Mouse (Mus musculus): ENCODE results near the gene Mrgpra1. TPM values are rescaled to one million over a fixed set of nuclear protein-coding genes. Genes with fewer than 3 reads are reported as not detected.
"Not testable (repeated sequence)": the region's sequence is repeated elsewhere in the genome, so short reads cannot be mapped to it uniquely, and the experiment has no call there.

The Mrgpra1 gene
- polyA plus RNA-seq, 1 experiment: not detected

DNA sequence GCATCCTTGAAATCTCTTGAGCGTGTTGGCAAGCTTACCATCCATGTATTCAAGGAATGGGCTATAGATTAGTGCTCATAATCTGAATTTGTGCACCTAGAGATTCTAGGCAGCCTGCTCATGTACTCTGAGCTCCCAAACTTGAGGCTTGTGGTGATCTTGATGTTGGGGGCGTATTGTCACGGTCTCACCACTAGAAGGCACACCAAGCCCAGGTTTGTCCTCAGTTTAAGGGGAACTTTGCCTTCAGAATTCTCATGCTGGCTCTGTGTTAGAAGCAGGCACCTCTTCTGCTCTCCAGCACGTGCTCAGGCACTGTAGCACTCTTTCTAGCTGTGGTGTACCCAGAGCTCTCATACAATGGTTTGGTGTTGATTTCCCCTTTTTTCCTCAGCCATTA, 41.8 kb downstream of the Mrgpra1 start:
- no peak for DNase-seq (ENCODE audit: low read depth in 1 of 2, low spot score in 2 of 2)
- Histone ChIP-seq H3K36me3 (ENCODE audit: control insufficient read depth, insufficient read depth, low read length) (no peaks in the 10 kb centered on the region), H3K4me3 (ENCODE audit: extremely low read depth, insufficient read depth, insufficient read length) (no peak overlapping the region), H3K27ac (ENCODE audit: insufficient read depth, low read length) (no peak overlapping the region), H3K4me1 (ENCODE audit: control insufficient read depth, insufficient read depth, insufficient read length) (no peaks in the 10 kb centered on the region), H3K27me3 (ENCODE audit: control insufficient read depth, insufficient read depth, low read length) (no peaks in the 10 kb centered on the region)
- TF ChIP-seq CTCF (IDR thresholded peaks at IDR 0.05; ENCODE audit: extremely low read depth, insufficient read depth, insufficient read length, insufficient replicate concordance) (no peak), POLR2A (IDR thresholded peaks at IDR 0.05; ENCODE audit: low read depth, low read length) (no peak)
- 38% methylated on average over 4 of the region's 4 CpGs for WGBS

- H3K36me3 ChIP-seq (ENCODE audit: control insufficient read depth, insufficient read depth, low read length): no peaks in the 10 kb centered on the region
- no peak overlapping the region for H3K4me3 ChIP-seq (ENCODE audit: extremely low read depth, insufficient read depth, insufficient read length)
- WGBS: 88% methylated on average over 10 of the region's 10 CpGs
- TF ChIP-seq POLR2A (IDR thresholded peaks at IDR 0.05; ENCODE audit: low read depth, low read length) (no peak), CTCF (IDR thresholded peaks at IDR 0.05; ENCODE audit: extremely low read depth, insufficient read depth, insufficient read length, insufficient replicate concordance) (no peak)
- no peak overlapping the region for H3K27ac ChIP-seq (ENCODE audit: insufficient read depth, low read length)
- no peaks in the 10 kb centered on the region for H3K4me1 ChIP-seq (ENCODE audit: control insufficient read depth, insufficient read depth, insufficient read length)
- DNase-seq (ENCODE audit: low read depth in 1 of 2, low spot score in 2 of 2): no peak
- H3K27me3 ChIP-seq (ENCODE audit: control insufficient read depth, insufficient read depth, low read length): no peaks in the 10 kb centered on the region
Measured at GRCm38 (mm10) chr7:47309855-47310254, 44.2 kb downstream of the Mrgpra1 start.

GRCm38 (mm10) chr7:47304661-47305060, 49.4 kb downstream of the Mrgpra1 start:
- H3K4me3 ChIP-seq (ENCODE audit: extremely low read depth, insufficient read depth, insufficient read length); DNase-seq (ENCODE audit: low read depth in 1 of 2, low spot score in 2 of 2); H3K27ac ChIP-seq (ENCODE audit: insufficient read depth, low read length); H3K36me3 ChIP-seq (ENCODE audit: control insufficient read depth, insufficient read depth, low read length); H3K27me3 ChIP-seq (ENCODE audit: control insufficient read depth, insufficient read depth, low read length); H3K4me1 ChIP-seq (ENCODE audit: control insufficient read depth, insufficient read depth, insufficient read length): not testable (repeated sequence)
- WGBS: 85% methylated on average over 5 of the region's 6 CpGs

DNA sequence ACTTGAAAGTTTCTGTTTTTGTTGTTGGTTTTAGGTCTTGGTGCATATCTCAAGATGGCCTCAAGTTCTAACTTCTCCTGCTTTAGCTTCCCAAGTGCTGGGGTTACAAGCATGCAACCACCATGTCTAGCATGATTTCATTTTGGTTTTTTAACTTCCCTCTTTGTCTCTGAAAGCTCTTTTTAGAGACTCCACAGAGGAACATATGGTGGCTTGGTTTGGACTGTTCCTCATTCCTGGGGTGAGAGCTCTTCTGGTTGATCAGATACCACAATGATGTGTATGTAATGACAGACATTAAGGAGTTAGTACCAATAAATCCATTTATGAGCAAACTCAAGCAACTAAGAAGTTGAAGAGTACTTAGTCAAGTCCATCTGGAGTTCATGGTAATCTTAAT, 54.4 kb downstream of the Mrgpra1 start:
- not testable (repeated sequence) for H3K36me3 ChIP-seq (ENCODE audit: control insufficient read depth, insufficient read depth, low read length); H3K27ac ChIP-seq (ENCODE audit: insufficient read depth, low read length); H3K4me3 ChIP-seq (ENCODE audit: extremely low read depth, insufficient read depth, insufficient read length); H3K27me3 ChIP-seq (ENCODE audit: control insufficient read depth, insufficient read depth, low read length); H3K4me1 ChIP-seq (ENCODE audit: control insufficient read depth, insufficient read depth, insufficient read length); DNase-seq (ENCODE audit: low read depth in 1 of 2, low spot score in 2 of 2)

Other genes starting within 250 kb of the Mrgpra1 start
- 0.46 and 0.60 TPM in 2 replicates for gene Ptpn5, start 220.6 kb downstream of the Mrgpra1 start, polyA plus RNA-seq (2012; rRNA removed)
- gene Mrgpra6, start 149.3 kb downstream of the Mrgpra1 start, polyA plus RNA-seq (2012; rRNA removed): 0.08 TPM in 1 of 2 replicates, not detected in the other
- gene Mrgpra9, start 101.4 kb downstream of the Mrgpra1 start, polyA plus RNA-seq (2012; rRNA removed): not detected in 2 replicates
- 0.25 TPM in 1 of 2 replicates, not detected in the other for gene Mrgpra2a, start 97.9 kb upstream of the Mrgpra1 start, polyA plus RNA-seq (2012; rRNA removed)
- gene Mrgpra2b, start 174.6 kb upstream of the Mrgpra1 start, polyA plus RNA-seq (2012; rRNA removed): 1.1 and 1.7 TPM in 2 replicates
- gene Mrgpra3, start 247.1 kb upstream of the Mrgpra1 start, polyA plus RNA-seq (2012; rRNA removed): not detected in 2 replicates